Mouse (Mus musculus) liver, adult 2 months (tissue): Measurements from ENCODE around the gene Hesx1. TPM values are rescaled to one million over a fixed set of nuclear protein-coding genes. Genes with fewer than 3 reads are reported as not detected.
A peak's percentile ranks its signal among the peaks of the same experiment; 100 is the strongest.

ENCODE experiments used
- DNase-seq: peaks from one replicate; pipeline ENCODE4 v3.0.0-alpha.2; 2011; ENCODE audit warnings: low read depth, low spot score; ENCODE audit errors: extremely low read depth
- H3K27ac ChIP-seq: fragments of 200-500 bp; replicated peaks from 2 replicates; pipeline ENCODE4 v1.5.1; 2012; ENCODE audit warnings: low read depth, mild to moderate bottlenecking, control low read depth, inconsistent platforms, low read length; ENCODE audit not compliant: insufficient read depth
- H3K27me3 ChIP-seq: fragments of 200-500 bp; 2 replicates; pipeline ENCODE4 v1.6.1; 2012; ENCODE audit warnings: mild to moderate bottlenecking, moderate library complexity, low read length, inconsistent platforms; ENCODE audit not compliant: control insufficient read depth, insufficient read depth
- H3K36me3 ChIP-seq: fragments of 200-500 bp; 2 replicates; pipeline ENCODE4 v1.6.1; 2012; ENCODE audit warnings: low read length, inconsistent platforms; ENCODE audit not compliant: control insufficient read depth, insufficient read depth
- H3K4me1 ChIP-seq: fragments of 200-500 bp; 2 replicates; pipeline ENCODE4 v1.6.1; 2011; ENCODE audit warnings: low read length; ENCODE audit not compliant: control insufficient read depth, insufficient read depth
- H3K4me3 ChIP-seq: fragments of 200-500 bp; 2 replicates; pipeline ENCODE4 v1.5.1; 2011; ENCODE audit warnings: low read depth, mild to moderate bottlenecking, control low read depth, low read length, moderate library complexity; ENCODE audit not compliant: insufficient read depth
- H3K79me2 ChIP-seq: fragments of 200-500 bp; 2 replicates; pipeline ENCODE4 v1.6.1; 2012; ENCODE audit warnings: inconsistent platforms, mild to moderate bottlenecking, low read length, moderate library complexity; ENCODE audit not compliant: control insufficient read depth, insufficient read depth
- H3K9ac ChIP-seq: fragments of 200-500 bp; 2 replicates; pipeline ENCODE4 v1.6.1; 2012; ENCODE audit warnings: low read depth, mild to moderate bottlenecking, control low read depth, inconsistent platforms, low read length
- CTCF ChIP-seq: fragments of 200-500 bp; IDR thresholded peaks from 2 replicates; pipeline ENCODE4 v1.5.1; 2011; ENCODE audit warnings: low read depth, low read length, control low read depth
- POLR2A ChIP-seq: fragments of 200-500 bp; IDR thresholded peaks from 2 replicates; pipeline ENCODE4 v1.6.1; 2011; ENCODE audit warnings: low read length, control low read depth; ENCODE audit not compliant: insufficient read depth; ENCODE audit errors: extremely low read depth
- WGBS: fragments of 180-500 bp; shearing (Covaris S2); methylation state at CpG from one replicate; pipeline ENCODE4 v1.1.7; 2018; 5-methylcytosine and 5-hydroxymethylcytosine counted together
- polyA plus RNA-seq: library from polyadenylated mRNA; depleted of rRNA; stranded (reverse); fragments of >200 nt; gene quantifications from 2 replicates; pipeline ENCODE4 v1.2.3, GENCODE M21; 2012
- total RNA-seq: library from RNA; depleted of rRNA; stranded (reverse); fragments of >200 nt; gene quantifications from 2 replicates; pipeline ENCODE4 v1.2.3, GENCODE M21; 2014

Hesx1 gene
- total and polyA plus RNA-seq, 2 experiments = not detected

- no peak for TF ChIP-seq CTCF
- TF ChIP-seq POLR2A = no peak
- DNase-seq = no peak
- Histone ChIP-seq H3K27ac (no peak overlapping the region), H3K79me2 (no peaks in the 10 kb centered on the region), H3K9ac (no peak overlapping the region), H3K4me1 (no peaks in the 10 kb centered on the region), H3K27me3 (no peaks in the 10 kb centered on the region), H3K4me3 (no peak overlapping the region), H3K36me3 (no peaks in the 10 kb centered on the region)
Observed at GRCm38 (mm10) chr14:26996257-26996656, 2.0 kb downstream of the Hesx1 start.

- no peak for TF ChIP-seq POLR2A
- no peak for TF ChIP-seq CTCF
- Histone ChIP-seq H3K36me3 (no peaks in the 10 kb centered on the region), H3K79me2 (no peaks in the 10 kb centered on the region), H3K4me3 (no peak overlapping the region), H3K9ac (no peak overlapping the region), H3K27me3 (no peaks in the 10 kb centered on the region), H3K4me1 (no peaks in the 10 kb centered on the region), H3K27ac (no peak overlapping the region)
- 39% methylated on average over 11 of the region's 11 CpGs for WGBS
- DNase-seq = no peak
Observed at GRCm38 (mm10) chr14:27000386-27000785, 6.2 kb downstream of the Hesx1 start.

- H3K79me2 ChIP-seq = no peaks in the 10 kb centered on the region
- TF ChIP-seq CTCF = no peak
- TF ChIP-seq POLR2A = no peak
- no peaks in the 10 kb centered on the region for H3K4me1 ChIP-seq
- 44% methylated on average over 7 of the region's 7 CpGs for WGBS
- H3K36me3 ChIP-seq = no peaks in the 10 kb centered on the region
- DNase-seq = peak; percentile 25
- no peaks in the 10 kb centered on the region for H3K27me3 ChIP-seq
- H3K27ac ChIP-seq = no peak overlapping the region
- H3K4me3 ChIP-seq = no peak overlapping the region
- no peak overlapping the region for H3K9ac ChIP-seq
Observed at GRCm38 (mm10) chr14:27004906-27005305, 10.7 kb downstream of the Hesx1 start.

- no peaks in the 10 kb centered on the region for H3K79me2 ChIP-seq
- TF ChIP-seq POLR2A = no peak
- no peak for TF ChIP-seq CTCF
- no peak overlapping the region for H3K4me3 ChIP-seq
- H3K9ac ChIP-seq = no peak overlapping the region
- 63% methylated on average over 6 of the region's 6 CpGs for WGBS
- H3K27me3 ChIP-seq = no peaks in the 10 kb centered on the region
- no peak overlapping the region for H3K27ac ChIP-seq
- H3K4me1 ChIP-seq = no peaks in the 10 kb centered on the region
- DNase-seq = no peak
- no peaks in the 10 kb centered on the region for H3K36me3 ChIP-seq
Observed at GRCm38 (mm10) chr14:27005937-27006336, 11.7 kb downstream of the Hesx1 start.

GRCm38 (mm10) chr14:27011561-27011960, 17.3 kb downstream of the Hesx1 start:
- H3K9ac ChIP-seq = no peak overlapping the region
- no peak overlapping the region for H3K27ac ChIP-seq
- no peaks in the 10 kb centered on the region for H3K27me3 ChIP-seq
- 82% methylated on average over 5 of the region's 5 CpGs for WGBS
- no peak for DNase-seq
- no peaks in the 10 kb centered on the region for H3K4me1 ChIP-seq
- H3K79me2 ChIP-seq = no peaks in the 10 kb centered on the region
- TF ChIP-seq POLR2A = no peak
- no peak for TF ChIP-seq CTCF
- no peak overlapping the region for H3K4me3 ChIP-seq
- H3K36me3 ChIP-seq = no peaks in the 10 kb centered on the region

GRCm38 (mm10) chr14:27013658-27014057, 19.4 kb downstream of the Hesx1 start:
- Histone ChIP-seq H3K36me3 (no peaks in the 10 kb centered on the region), H3K27me3 (no peaks in the 10 kb centered on the region), H3K4me3 (no peak overlapping the region), H3K4me1 (no peaks in the 10 kb centered on the region), H3K27ac (no peak overlapping the region), H3K79me2 (no peaks in the 10 kb centered on the region), H3K9ac (no peak overlapping the region)
- no peak for TF ChIP-seq POLR2A
- TF ChIP-seq CTCF = no peak
- 56% methylated on average over 4 of the region's 4 CpGs for WGBS
- DNase-seq = no peak

GRCm38 (mm10) chr14:27017936-27018335, 23.7 kb downstream of the Hesx1 start:
- Histone ChIP-seq H3K4me1 (peaks cover 5% of the 10 kb centered on the region; the same call in 1 of the 2 replicates), H3K27me3 (no peaks in the 10 kb centered on the region), H3K79me2 (no peaks in the 10 kb centered on the region), H3K36me3 (no peaks in the 10 kb centered on the region), H3K27ac (no peak overlapping the region), H3K9ac (no peak overlapping the region), H3K4me3 (no peak overlapping the region)
- WGBS = 87% methylated on average over 2 of the region's 2 CpGs
- TF ChIP-seq POLR2A (no peak), CTCF (no peak)
- no peak for DNase-seq
